Comparison of ENCODE assay signal across 9 mouse cellular contexts in the genomic region with DNA sequence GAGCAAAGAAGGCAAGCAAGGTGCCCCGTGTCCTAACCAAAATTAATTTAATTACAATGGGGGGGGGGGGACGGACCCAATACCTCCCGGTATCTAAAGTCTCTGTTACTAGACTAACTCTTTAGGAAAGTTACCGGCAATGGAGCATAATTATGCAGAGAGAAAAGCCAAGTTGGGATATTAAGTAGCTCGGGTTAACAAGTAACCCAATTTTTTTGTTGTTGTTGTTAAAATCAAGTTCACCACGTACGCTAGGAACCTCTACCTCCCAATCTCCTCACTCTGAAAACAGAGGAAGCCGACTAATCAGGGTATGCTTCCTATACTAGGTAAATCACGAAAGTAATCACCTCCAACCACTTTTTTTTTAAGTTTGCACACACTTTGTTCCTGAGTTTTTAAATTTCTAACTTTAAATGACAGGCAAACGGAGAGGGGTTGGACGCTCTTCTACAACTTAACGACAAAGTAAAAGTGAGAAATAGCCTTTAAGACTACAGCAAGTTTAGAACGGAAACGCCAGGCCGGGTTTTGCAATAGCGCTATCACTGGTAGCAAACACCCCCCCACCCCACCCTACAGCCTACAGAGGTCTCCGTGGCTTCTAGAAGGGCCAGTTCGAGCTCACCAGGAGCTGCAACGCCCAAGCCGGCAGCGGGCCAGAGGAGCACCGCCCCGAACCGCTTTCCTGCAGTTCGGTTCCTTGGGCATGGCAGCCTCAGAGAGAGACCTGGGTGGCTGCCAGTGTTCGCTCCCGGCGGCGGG. TPM values are rescaled to one million over a fixed set of nuclear protein-coding genes. Genes with fewer than 3 reads are reported as not detected.
DNase-seq lines count a peak whose midpoint lies in the region; ATAC-seq and TF ChIP-seq lines count a peak whose summit lies in the region.
"Had no signal": no experiment of that assay in that cellular context is flagged by ENCODE, and none has a peak within 500 bp of the region (broad histone marks: within the 10 kb centered on the region; RNA-seq: fewer than 3 reads in every experiment).

No protein-coding gene starts in this region.

- H3K27ac ChIP-seq in left cerebral cortex, adult 2 months = no peak overlapping the region
- no peak overlapping the region for H3K27ac ChIP-seq in cortical plate, adult 2 months (ENCODE audit: insufficient read depth, low read length)
- H3K27ac ChIP-seq in heart, embryonic 12.5 days (ENCODE audit: poor library complexity, severe bottlenecking) = no peak overlapping the region
- H3K27ac ChIP-seq in kidney, embryonic 14.5 days (ENCODE audit: low read depth, low read length) = no peak overlapping the region

- WGBS in heart, embryonic 12.5 days = 4% methylated on average over 29 of the region's 29 CpGs
- 2% methylated on average over 29 of the region's 29 CpGs for WGBS in kidney, embryonic 14.5 days

- H3K4me2 ChIP-seq in heart, embryonic 12.5 days = peak overlapping the region; percentile 98
- H3K4me2 ChIP-seq in kidney, embryonic 14.5 days (replicated peaks; ENCODE audit: low read depth, low read length) = peak overlapping the region; percentile 52

- no peak for DNase-seq in left cerebral cortex, adult 2 months (ENCODE audit: extremely low spot score in 1 of 2, low spot score in 2 of 2)
- DNase-seq in left cerebral cortex, adult 8-10 months (ENCODE audit: low spot score in 2 of 2) = no peak
- DNase-seq in lung, postnatal 10 days = peak; percentile 69
- peak; percentile 34 for DNase-seq in splenic B cell, adult 2 months (ENCODE audit: low read depth, low spot score)
- no peak for DNase-seq in left cerebral cortex, postnatal 14 days (ENCODE audit: low spot score in 2 of 2)

- H3K27me3 ChIP-seq in heart, embryonic 12.5 days (replicated peaks) = peaks cover 34% of the 10 kb centered on the region
- peaks cover 25% of the 10 kb centered on the region for H3K27me3 ChIP-seq in kidney, embryonic 14.5 days (ENCODE audit: control insufficient read depth, insufficient read depth, low read length)
- no peaks in the 10 kb centered on the region for H3K27me3 ChIP-seq in splenic B cell, adult 2 months (ENCODE audit: control insufficient read depth, insufficient read depth, low read length, poor library complexity, severe bottlenecking)

- no peak for TF ChIP-seq CTCF in left cerebral cortex, adult 2 months (IDR thresholded peaks at IDR 0.05)
- no peak for TF ChIP-seq CTCF in cortical plate, adult 2 months (IDR thresholded peaks at IDR 0.05; ENCODE audit: extremely low read depth, insufficient read depth, low read length)

- no peak for TF ChIP-seq POLR2A in cortical plate, adult 2 months (IDR thresholded peaks at IDR 0.05; ENCODE audit: extremely low read depth, insufficient read depth, low read length)

- H3K4me3 ChIP-seq in left cerebral cortex, adult 2 months = peak overlapping the region; percentile 34
- H3K4me3 ChIP-seq in cortical plate, adult 2 months (ENCODE audit: insufficient read depth, low read length) = peak overlapping the region; percentile 9; the same call in 1 of the 2 replicates
- peak overlapping the region; percentile 54 for H3K4me3 ChIP-seq in heart, embryonic 12.5 days
- peak overlapping the region; percentile 55 for H3K4me3 ChIP-seq in kidney, embryonic 14.5 days (ENCODE audit: low read length)
- H3K4me3 ChIP-seq: myocyte had no signal

- H3K9ac ChIP-seq in heart, embryonic 12.5 days = peak overlapping the region; percentile 72
- peak overlapping the region; percentile 50 for H3K9ac ChIP-seq in kidney, embryonic 14.5 days (ENCODE audit: low read depth, low read length)

- H3K9me3 ChIP-seq in heart, embryonic 12.5 days (replicated peaks) = no peaks in the 10 kb centered on the region
- H3K9me3 ChIP-seq in kidney, embryonic 14.5 days (ENCODE audit: control insufficient read depth, low read length) = no peaks in the 10 kb centered on the region

- no peaks in the 10 kb centered on the region for H3K36me3 ChIP-seq in heart, embryonic 12.5 days
- H3K36me3 ChIP-seq in kidney, embryonic 14.5 days (ENCODE audit: control insufficient read depth, insufficient read depth, low read length) = no peaks in the 10 kb centered on the region
- H3K36me3 ChIP-seq in splenic B cell, adult 2 months (ENCODE audit: control insufficient read depth, insufficient read depth, low read length, poor library complexity, severe bottlenecking) = no peaks in the 10 kb centered on the region

- H3K4me1 ChIP-seq in cortical plate, adult 2 months (ENCODE audit: control insufficient read depth, insufficient read depth, low read length) = no peaks in the 10 kb centered on the region; the same call in 1 of the 2 replicates
- peaks cover 13% of the 10 kb centered on the region; the same call in 1 of the 2 replicates for H3K4me1 ChIP-seq in heart, embryonic 12.5 days (replicated peaks)
- H3K4me1 ChIP-seq in kidney, embryonic 14.5 days (ENCODE audit: control insufficient read depth, insufficient read depth, low read length) = peaks cover 4% of the 10 kb centered on the region; the same call in 1 of the 2 replicates

- intact Hi-C loops in left cerebral cortex, adult 2 months (cut with DNase I) = no loop called here
- intact Hi-C loops in left cerebral cortex, postnatal 14 days (cut with DNase I) = no loop called here

- peak; percentile 24; the same call in 1 of the 2 replicates for ATAC-seq in heart, embryonic 12.5 days (ENCODE audit: insufficient number of reproducible peaks, low FRiP score)
- peak; percentile 11; the same call in 1 of the 2 replicates for ATAC-seq in kidney, embryonic 14.5 days (ENCODE audit: low FRiP score, low TSS enrichment)

RNA-seq across cellular contexts. Expression of a gene that starts 1.2 kb away (rescaled TPM):
- total RNA-seq in left cerebral cortex, adult 2 months (2021) = under 1 TPM; 0.21 to 0.32 TPM
- total RNA-seq in left cerebral cortex, adult 8-10 months (2022) = under 1 TPM; 0.13 to 0.44 (median 0.26) TPM
- 0.42 and 0.47 TPM in 2 replicates for polyA plus RNA-seq in cortical plate, adult 2 months (2012; rRNA removed)
- 0.26 TPM in 1 of 2 replicates, not detected in the other for polyA plus RNA-seq in heart, embryonic 12.5 days (2016; fragmentation: Nextera tagmentation; extraction: Ambion mirVana)
- polyA plus RNA-seq in kidney, embryonic 14.5 days (2014; fragmentation: Nextera tagmentation; extraction: Ambion mirVana) = 6.2 and 7.8 TPM in 2 replicates
- under 1 TPM; 0.27 to 0.46 TPM for total RNA-seq in left cerebral cortex, postnatal 14 days (2021)
- polyA plus RNA-seq: myocyte had no signal

RNA-seq across cellular contexts. Expression of a gene that starts 45.3 kb away (rescaled TPM):
- total RNA-seq in left cerebral cortex, adult 2 months (2021) = not detected
- total RNA-seq in left cerebral cortex, adult 8-10 months (2022) = not detected
- not detected in 2 replicates for polyA plus RNA-seq in cortical plate, adult 2 months (2012; rRNA removed)
- not detected in 2 replicates for polyA plus RNA-seq in heart, embryonic 12.5 days (2016; fragmentation: Nextera tagmentation; extraction: Ambion mirVana)
- polyA plus RNA-seq in kidney, embryonic 14.5 days (2014; fragmentation: Nextera tagmentation; extraction: Ambion mirVana) = not detected in 2 replicates
- not detected for total RNA-seq in left cerebral cortex, postnatal 14 days (2021)
- polyA plus RNA-seq: myocyte had no signal

Comparison
In these comparisons a context has a peak if more than half of its experiments do, and no peak if none do; other contexts are left out.
1. DNase-seq: peak in lung, postnatal 10 days (single experiment) and splenic B cell, adult 2 months (single experiment); none in left cerebral cortex, adult 2 months (0 of 2), left cerebral cortex, adult 8-10 months (0 of 2) and left cerebral cortex, postnatal 14 days (0 of 2).
2. Peak in every context shown above with its lines, with median percentiles within 50 percentile points of each other: H3K4me3 ChIP-seq.